Mouse (Mus musculus): ENCODE measurements around the gene Syk. TPM values are rescaled to one million over a fixed set of nuclear protein-coding genes. Genes with fewer than 3 reads are reported as not detected.

Gene Syk
- total RNA-seq, 2 experiments from 2014 or later = 15.9 to 25.4 TPM

DNA sequence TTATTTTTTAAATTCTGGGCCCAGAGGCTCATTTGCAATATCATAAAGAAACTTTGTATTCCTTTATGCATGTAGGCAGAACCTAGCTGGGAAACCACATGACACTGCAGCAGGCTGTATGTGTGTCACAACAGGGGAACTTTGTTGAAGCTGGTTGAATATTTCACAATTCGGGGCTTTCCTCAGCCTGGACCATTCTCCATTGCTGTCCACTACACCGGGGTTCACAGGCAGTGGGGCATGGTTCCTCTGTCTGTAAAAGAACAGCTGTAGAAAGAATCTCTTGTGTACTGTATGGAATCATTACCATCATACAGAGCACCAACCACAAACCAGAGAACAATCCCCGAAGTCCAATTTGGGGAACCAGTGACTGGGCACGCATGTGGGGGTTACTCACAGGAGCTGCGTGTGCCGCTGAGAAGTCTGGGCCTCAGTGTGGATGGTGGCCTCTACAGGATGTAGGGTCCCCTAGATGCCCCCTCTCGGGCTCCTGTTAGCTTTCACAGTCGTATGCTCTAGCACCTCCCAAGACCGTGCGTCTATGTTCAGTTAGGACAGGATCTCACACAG lies 53.3 kb downstream of the Syk start:
- ATAC-seq (replicated peaks; ENCODE audit: low FRiP score, poor library complexity, severe bottlenecking) = no peak

DNA sequence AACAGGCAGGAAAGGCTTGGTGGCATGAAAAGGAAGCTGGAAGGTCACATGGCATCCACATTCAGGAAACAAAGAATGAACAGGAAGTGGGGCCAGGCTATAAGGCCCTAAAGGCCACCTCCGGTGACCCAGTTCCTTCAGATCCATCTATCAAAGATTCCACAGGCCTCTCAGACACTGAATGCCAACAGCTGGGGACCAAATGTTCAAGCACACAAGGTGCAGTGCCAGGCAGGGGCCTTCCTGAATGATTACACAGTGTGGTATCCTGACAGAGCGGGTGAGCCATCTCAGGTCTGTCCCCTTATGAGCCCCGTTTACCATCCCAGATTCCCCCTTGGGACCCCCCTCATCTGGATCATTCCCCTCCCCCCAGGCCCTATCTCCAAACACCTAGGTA lies 63.6 kb downstream of the Syk start:
- ATAC-seq (replicated peaks; ENCODE audit: low FRiP score, poor library complexity, severe bottlenecking) = no peak

- no peak for ATAC-seq (replicated peaks; ENCODE audit: low FRiP score, poor library complexity, severe bottlenecking)
These were observed 65.2 kb downstream of the Syk start for GRCm38 (mm10) chr13:52647996-52648712.

GRCm38 (mm10) chr13:52649791-52650418 lies 66.9 kb downstream of the Syk start:
- ATAC-seq (replicated peaks; ENCODE audit: low FRiP score, poor library complexity, severe bottlenecking) = no peak

- no peak for ATAC-seq (replicated peaks; ENCODE audit: low FRiP score, poor library complexity, severe bottlenecking)
These were observed 68.6 kb downstream of the Syk start for GRCm38 (mm10) chr13:52651383-52652252.

DNA sequence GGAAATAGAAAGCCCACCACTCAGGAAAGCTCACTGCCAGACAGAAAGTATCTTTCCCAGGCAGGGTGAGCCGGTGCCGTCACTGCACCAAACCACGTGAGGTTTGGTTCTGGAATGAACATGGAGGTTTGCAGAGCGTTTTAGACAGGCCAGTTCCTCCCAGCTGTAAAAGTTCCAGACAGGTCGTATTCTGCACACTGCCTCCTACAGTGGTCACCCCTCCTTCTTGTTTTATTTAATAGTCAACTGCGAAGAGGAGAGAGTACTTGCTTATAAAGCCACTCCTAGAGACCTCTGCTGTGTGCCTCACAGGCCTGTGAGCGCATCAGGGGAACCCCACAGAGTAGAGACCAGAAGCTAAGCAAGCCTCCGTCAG lies 69.3 kb downstream of the Syk start:
- ATAC-seq (replicated peaks; ENCODE audit: low FRiP score, poor library complexity, severe bottlenecking) = no peak

DNA sequence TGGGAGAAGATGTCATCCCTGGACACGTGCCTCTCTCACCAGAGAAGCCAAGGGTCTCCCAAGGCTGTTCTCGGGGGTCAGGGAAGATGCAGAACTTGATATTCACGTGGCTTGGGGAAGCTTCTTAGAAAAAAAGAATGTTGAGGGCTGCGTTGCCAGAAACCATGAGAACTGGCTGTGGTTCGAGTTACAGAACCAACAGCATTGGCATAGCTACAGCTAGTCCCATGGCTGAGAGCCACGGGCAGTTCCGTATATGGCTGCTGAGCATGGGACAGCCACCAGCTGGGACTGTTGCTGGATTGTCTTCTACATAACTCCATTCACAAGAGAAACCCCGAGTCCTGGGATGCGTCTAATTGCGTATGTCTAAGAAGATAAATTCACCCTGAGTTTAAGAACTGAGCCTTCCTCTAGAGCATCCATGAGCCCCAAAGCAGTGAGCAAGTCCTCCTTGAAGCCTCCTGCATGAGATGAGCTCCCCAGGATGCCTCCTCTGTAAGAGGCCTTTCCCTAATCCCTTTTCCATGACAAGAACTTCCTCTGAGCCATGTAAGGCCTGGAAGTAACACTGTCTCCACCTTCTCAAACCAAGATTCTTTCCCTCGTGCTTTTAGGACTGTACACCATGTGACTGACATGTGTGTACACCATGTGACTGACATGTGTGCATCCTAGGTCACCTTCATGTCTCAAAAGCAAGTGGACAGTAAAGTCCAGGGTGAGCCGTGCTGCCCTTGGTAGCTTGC lies 71.3 kb downstream of the Syk start:
- no peak for ATAC-seq (replicated peaks; ENCODE audit: low FRiP score, poor library complexity, severe bottlenecking)

- no peak for ATAC-seq (replicated peaks; ENCODE audit: low FRiP score, poor library complexity, severe bottlenecking)
These were observed 71.9 kb downstream of the Syk start for GRCm38 (mm10) chr13:52654830-52655308.

GRCm38 (mm10) chr13:52657966-52658365 lies 75.0 kb downstream of the Syk start:
- ATAC-seq (replicated peaks; ENCODE audit: low FRiP score, poor library complexity, severe bottlenecking) = no peak

DNA sequence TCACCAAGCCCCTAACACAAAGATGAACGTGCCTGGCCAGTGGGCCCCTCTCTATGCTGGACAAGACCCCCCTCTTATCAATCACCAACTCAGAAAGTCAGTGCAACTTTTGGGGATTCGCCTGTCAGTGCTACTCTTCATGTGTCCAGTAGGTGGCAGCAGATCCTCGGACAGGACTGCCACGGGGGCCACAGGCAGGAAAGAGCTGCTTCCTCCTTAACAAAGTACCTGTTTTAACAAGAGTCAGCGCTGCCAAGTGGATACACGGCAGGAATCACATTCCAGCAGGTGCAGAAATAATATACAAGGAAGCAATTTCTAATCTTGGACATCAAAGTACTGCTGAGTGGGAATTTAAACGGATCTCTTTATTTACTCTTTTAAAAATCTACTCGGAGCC lies 75.5 kb downstream of the Syk start:
- ATAC-seq (replicated peaks; ENCODE audit: low FRiP score, poor library complexity, severe bottlenecking) = peak; percentile 61; the same call in 1 of the 2 replicates

- no peak for ATAC-seq (replicated peaks; ENCODE audit: low FRiP score, poor library complexity, severe bottlenecking)
These were observed 76.2 kb downstream of the Syk start for GRCm38 (mm10) chr13:52659171-52659665.

GRCm38 (mm10) chr13:52669889-52670288 lies 86.9 kb downstream of the Syk start:
- no peak for ATAC-seq (replicated peaks; ENCODE audit: low FRiP score, poor library complexity, severe bottlenecking)

DNA sequence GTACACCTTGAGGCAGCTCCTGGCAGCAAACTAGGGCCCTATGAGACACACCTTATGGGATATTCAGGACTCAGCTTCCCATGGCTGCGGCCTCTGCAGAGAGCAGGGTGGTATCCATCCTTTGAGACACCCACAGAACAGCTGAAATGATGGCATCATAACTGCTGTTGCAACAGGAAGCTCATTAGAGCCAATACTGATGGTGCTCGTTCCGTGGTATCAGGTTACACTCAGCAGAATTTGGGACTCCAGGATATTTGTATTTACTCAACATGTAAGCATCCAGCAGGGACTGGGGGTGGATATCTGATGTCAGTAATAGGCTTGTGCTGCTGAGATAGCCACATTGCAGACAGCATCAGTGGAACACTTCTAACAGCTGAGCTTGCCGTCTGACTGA lies 90.3 kb downstream of the Syk start:
- no peak for ATAC-seq (replicated peaks; ENCODE audit: low FRiP score, poor library complexity, severe bottlenecking)

- no peak for ATAC-seq (replicated peaks; ENCODE audit: low FRiP score, poor library complexity, severe bottlenecking)
These were observed 90.9 kb downstream of the Syk start for GRCm38 (mm10) chr13:52673856-52674255.

DNA sequence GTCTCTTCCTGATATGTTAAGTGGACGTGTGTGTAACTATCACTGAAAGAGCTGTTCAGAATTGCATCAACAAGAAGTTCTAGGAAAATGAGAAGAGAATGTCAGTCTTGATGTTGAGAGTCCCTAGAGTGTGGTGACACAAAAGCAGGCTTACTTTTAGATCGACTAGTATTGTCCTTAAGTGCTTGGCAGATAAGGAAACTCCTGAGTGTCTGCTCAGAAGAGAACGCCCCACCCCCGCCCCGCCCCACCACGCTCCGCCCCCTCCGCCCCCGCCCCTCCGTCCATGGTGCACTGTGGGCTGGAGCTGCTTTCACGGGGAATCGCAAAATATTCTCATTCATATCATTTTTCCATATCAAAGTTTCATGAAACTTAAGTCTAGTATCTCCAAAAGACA lies 91.9 kb downstream of the Syk start:
- no peak for ATAC-seq (replicated peaks; ENCODE audit: low FRiP score, poor library complexity, severe bottlenecking)

DNA sequence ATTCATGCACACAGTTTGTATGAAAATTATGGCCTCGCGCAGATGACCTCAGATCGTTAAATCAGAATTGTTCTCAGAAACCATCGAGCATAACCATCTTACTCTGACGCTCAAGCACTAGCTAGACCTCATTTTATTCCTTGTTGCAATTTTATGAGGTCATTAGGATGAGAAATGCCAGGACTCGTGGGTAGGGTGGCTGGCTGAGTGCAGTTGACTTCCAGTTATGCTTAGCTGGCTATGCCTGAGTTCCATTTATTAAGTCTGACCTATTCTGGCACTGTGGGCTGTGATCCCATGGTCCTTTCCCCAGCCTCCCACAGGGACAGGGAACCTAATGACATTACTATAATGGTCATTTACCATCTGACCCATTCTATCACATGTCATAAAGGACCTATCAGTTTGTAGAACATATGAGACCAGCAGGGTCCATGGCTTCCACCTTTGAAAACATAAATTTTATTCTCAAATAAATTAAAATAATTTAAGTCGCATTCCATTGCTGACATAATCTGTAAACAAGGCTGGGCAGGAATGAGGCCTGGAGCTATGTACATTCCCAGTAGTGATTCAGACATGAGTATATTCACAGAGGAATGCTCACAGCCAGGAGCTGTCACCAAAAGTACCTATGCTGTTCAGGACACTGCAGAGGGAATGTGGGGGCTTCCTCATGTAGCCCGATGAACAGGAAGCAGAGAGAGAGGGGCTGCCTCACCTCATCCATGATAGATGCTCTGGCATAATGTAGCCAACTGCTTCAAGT lies 92.7 kb downstream of the Syk start:
- no peak for ATAC-seq (replicated peaks; ENCODE audit: low FRiP score, poor library complexity, severe bottlenecking)

DNA sequence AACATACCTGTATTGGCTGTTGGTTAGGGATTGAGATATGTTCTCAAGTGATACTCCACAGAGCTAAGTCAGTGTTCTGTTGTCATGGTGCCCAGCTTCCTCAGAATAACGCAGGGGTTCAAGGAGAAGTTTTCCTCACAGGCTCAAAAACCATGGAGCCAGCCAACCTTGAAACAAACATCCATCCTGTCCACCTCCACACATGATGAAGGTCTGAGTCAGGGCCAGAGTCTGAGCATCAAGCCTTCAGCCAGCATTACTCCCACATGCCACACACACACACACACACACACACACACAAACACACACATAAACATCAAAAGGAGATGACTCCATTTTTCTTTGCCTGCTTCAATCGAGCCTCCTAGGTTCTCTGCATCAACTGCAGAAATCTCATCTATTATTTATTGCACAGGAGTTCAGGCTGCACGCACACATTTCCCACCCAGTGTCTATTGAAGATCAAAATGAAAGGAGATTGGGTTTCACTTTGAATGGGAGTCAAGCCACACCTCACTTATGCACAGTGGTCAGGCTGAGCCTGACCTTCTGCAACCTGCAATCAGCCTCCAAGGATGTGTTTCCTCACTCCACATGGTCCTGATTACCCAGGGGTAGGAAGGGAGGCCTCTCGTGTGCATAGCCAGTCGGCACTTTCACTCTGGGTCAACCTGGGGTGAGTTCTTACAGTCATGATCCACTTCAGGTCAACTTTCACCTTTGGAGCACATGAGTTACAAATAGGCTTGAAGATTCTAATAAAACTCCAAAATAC lies 93.9 kb downstream of the Syk start:
- ATAC-seq (replicated peaks; ENCODE audit: low FRiP score, poor library complexity, severe bottlenecking) = no peak

DNA sequence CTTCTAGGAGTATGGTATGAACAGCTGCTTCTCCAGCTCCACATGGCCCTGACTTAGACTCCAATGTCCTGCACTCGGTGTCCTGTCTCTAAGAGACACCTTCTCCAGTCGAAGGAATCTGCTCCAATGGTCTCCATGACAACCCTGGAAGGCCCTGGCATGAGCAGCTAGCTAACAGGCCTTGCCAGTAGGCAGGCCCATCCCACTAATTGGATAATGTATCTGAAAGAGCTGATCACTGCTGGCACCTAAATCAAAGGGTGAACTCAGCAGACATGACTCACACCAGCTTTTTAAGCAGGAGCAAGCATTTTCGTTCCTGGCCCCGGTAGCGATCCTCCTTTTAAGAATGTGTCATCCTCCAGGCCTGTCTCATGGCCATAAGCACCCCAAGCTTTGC lies 96.9 kb downstream of the Syk start:
- no peak for ATAC-seq (replicated peaks; ENCODE audit: low FRiP score, poor library complexity, severe bottlenecking)
